Mouse (Mus musculus) embryonic facial prominence, embryonic 13.5 days (tissue): ENCODE results near the gene Arrb1. TPM values are rescaled to one million over a fixed set of nuclear protein-coding genes. Genes with fewer than 3 reads are reported as not detected.
"Not testable (repeated sequence)": the region's sequence is repeated elsewhere in the genome, so short reads cannot be mapped to it uniquely, and the experiment has no call there.

Experiments
- ATAC-seq: fragments of 200-750 bp; cut with Nextera tagmentation; 2 replicates; pipeline ENCODE4 v1.8.0; 2017; ENCODE audit warnings: low read depth; ENCODE audit not compliant: insufficient number of reproducible peaks, insufficient read depth, low FRiP score, low TSS enrichment
- H3K27ac ChIP-seq: fragments of 300-500 bp; sonication (generic); 2 replicates; pipeline ENCODE4 v1.5.1; 2015; ENCODE audit warnings: moderate library complexity, mild to moderate bottlenecking, inconsistent platforms
- H3K27me3 ChIP-seq: fragments of 300-500 bp; sonication (generic); 2 replicates; pipeline ENCODE4 v1.6.1; 2015; ENCODE audit warnings: mild to moderate bottlenecking, inconsistent platforms
- H3K36me3 ChIP-seq: fragments of 300-500 bp; sonication (generic); 2 replicates; pipeline ENCODE4 v1.6.1; 2015; ENCODE audit warnings: mild to moderate bottlenecking, inconsistent platforms
- H3K4me1 ChIP-seq: fragments of 300-500 bp; sonication (generic); 2 replicates; pipeline ENCODE4 v1.6.1; 2015; ENCODE audit warnings: inconsistent platforms
- H3K4me2 ChIP-seq: fragments of 300-500 bp; sonication (generic); 2 replicates; pipeline ENCODE4 v1.6.1; 2015; ENCODE audit warnings: moderate library complexity, mild to moderate bottlenecking, inconsistent platforms
- H3K4me3 ChIP-seq: fragments of 300-500 bp; sonication (generic); 2 replicates; pipeline ENCODE4 v1.5.1; 2015; ENCODE audit warnings: mild to moderate bottlenecking, inconsistent platforms
- H3K9ac ChIP-seq: fragments of 300-500 bp; sonication (generic); 2 replicates; pipeline ENCODE4 v1.6.1; 2015; ENCODE audit warnings: mild to moderate bottlenecking, inconsistent platforms
- H3K9me3 ChIP-seq: fragments of 300-500 bp; sonication (generic); 2 replicates; pipeline ENCODE4 v1.6.1; 2016; ENCODE audit warnings: inconsistent platforms
- WGBS: fragments of 180-500 bp; shearing (Covaris S2); methylation state at CpG from one replicate; pipeline ENCODE4 v1.1.7; 2015; ENCODE audit warnings: mixed read lengths; 5-methylcytosine and 5-hydroxymethylcytosine counted together
- polyA plus RNA-seq: library from polyadenylated mRNA; unstranded; fragments of >200 nt; fragmentation: Nextera tagmentation; extraction: Ambion mirVana; gene quantifications from 2 replicates; pipeline ENCODE4 v1.2.1, GENCODE M21; 2015

The Arrb1 gene
- polyA plus RNA-seq = 6.3 and 9.7 TPM in 2 replicates

- Histone ChIP-seq H3K4me2 (peak within 1 kb of the TSS; percentile 76), H3K9ac (peak within 1 kb of the TSS; percentile 80), H3K4me3 (peak within 1 kb of the TSS; percentile 58), H3K4me1 (peaks cover 44% of the 10 kb centered on the region), H3K27me3 (no peaks in the 10 kb centered on the region), H3K27ac (peak within 1 kb of the TSS; percentile 79), H3K9me3 (no peaks in the 10 kb centered on the region), H3K36me3 (no peaks in the 10 kb centered on the region)
- WGBS = under 1% methylated on average over 63 of the region's 68 CpGs
- ATAC-seq = peak; percentile 75
Measured at GRCm38 (mm10) chr7:99534901-99535735, at the start of gene Arrb1. Gene Arrb1 (plus strand): TSS chr7:99535466.

- Histone ChIP-seq H3K36me3 (no peaks in the 10 kb centered on the region), H3K4me1 (no peaks in the 10 kb centered on the region), H3K9ac (no peak overlapping the region), H3K4me2 (no peak overlapping the region), H3K27me3 (peaks cover 8% of the 10 kb centered on the region; the same call in 1 of the 2 replicates), H3K9me3 (no peaks in the 10 kb centered on the region), H3K27ac (no peak overlapping the region), H3K4me3 (no peak overlapping the region)
- 76% methylated on average over 5 of the region's 5 CpGs for WGBS
- no peak for ATAC-seq
Measured at GRCm38 (mm10) chr7:99489708-99490107, 45.6 kb upstream of the Arrb1 start.

DNA sequence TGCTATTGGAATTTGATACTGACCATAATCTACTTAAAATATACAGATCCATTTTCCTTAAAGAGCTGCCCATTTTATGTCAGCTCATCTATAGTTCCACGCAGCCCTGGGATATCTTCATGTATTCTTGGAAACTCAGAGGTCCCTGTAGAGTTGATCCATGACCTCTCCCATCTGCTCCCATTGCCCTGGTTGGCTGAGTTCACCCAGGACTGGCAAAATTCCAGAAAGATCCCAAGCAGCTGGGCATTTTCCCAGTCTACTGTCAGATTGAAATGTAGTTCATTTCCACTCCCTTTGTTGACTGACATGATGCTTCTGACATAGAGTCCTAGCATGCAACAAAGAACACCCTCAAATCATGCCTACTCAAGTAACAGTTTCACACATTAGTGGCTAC is 36.1 kb upstream of the Arrb1 start:
- H3K4me3 ChIP-seq = no peak overlapping the region
- H3K27ac ChIP-seq = no peak overlapping the region
- no peaks in the 10 kb centered on the region for H3K36me3 ChIP-seq
- H3K4me1 ChIP-seq = no peaks in the 10 kb centered on the region
- no peak overlapping the region for H3K4me2 ChIP-seq
- 70% methylated on average over 1 of the region's 1 CpGs for WGBS
- H3K9me3 ChIP-seq = no peaks in the 10 kb centered on the region
- H3K9ac ChIP-seq = no peak overlapping the region
- no peaks in the 10 kb centered on the region for H3K27me3 ChIP-seq
- ATAC-seq = no peak

- Histone ChIP-seq H3K4me2 (no peak overlapping the region), H3K4me1 (no peaks in the 10 kb centered on the region), H3K27ac (no peak overlapping the region), H3K4me3 (no peak overlapping the region), H3K36me3 (no peaks in the 10 kb centered on the region), H3K9me3 (no peaks in the 10 kb centered on the region), H3K27me3 (no peaks in the 10 kb centered on the region), H3K9ac (no peak overlapping the region)
- whole genome bisulfite sequencing = 2% methylated on average over 8 of the region's 8 CpGs
- no peak for ATAC-seq
Measured at GRCm38 (mm10) chr7:99500201-99500600, 35.1 kb upstream of the Arrb1 start.

DNA sequence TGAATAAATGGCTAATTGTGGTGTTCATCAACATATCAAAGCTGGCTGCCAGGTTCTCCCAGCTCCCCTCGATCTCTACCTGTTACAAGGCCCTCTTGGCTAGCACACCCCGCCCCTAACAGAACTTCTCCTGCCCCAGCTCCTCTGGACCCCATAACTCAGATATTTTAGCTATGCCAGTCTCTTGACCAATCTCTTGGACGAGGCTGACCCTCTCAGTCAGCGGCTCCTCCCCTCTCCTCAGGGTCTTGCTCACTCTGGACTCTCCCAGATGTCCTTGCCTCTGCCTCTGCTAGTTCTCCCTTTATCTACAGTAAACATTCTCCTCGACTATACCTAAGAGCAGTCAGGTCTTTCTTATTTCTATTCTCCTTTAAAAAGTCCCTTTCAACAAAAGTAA is 34.6 kb upstream of the Arrb1 start:
- no peaks in the 10 kb centered on the region for H3K9me3 ChIP-seq
- H3K4me2 ChIP-seq = no peak overlapping the region
- no peaks in the 10 kb centered on the region for H3K4me1 ChIP-seq
- no peak overlapping the region for H3K9ac ChIP-seq
- no peaks in the 10 kb centered on the region for H3K36me3 ChIP-seq
- H3K4me3 ChIP-seq = no peak overlapping the region
- no peaks in the 10 kb centered on the region for H3K27me3 ChIP-seq
- no peak for ATAC-seq
- 25% methylated on average over 5 of the region's 5 CpGs for WGBS
- no peak overlapping the region for H3K27ac ChIP-seq

DNA sequence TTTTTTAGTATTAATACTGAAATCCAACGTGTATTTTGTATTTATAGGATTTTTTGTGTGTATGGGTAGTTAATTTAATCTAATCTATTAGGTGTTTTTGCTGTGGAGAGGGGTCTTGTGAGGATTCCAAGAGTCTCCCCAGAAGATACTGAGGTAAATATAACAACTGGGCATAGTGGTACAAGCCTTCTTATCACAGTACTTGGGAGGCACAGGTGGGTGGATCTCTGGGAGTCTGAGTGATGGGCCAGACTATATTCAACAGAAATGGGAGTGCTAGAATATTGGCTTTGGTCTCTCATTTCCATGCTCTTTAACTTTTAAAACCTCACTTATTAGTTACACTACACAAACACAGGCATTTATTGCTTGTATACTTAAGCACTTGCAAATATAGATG is 34.1 kb upstream of the Arrb1 start:
- H3K27me3 ChIP-seq = no peaks in the 10 kb centered on the region
- no peaks in the 10 kb centered on the region for H3K4me1 ChIP-seq
- H3K9me3 ChIP-seq = no peaks in the 10 kb centered on the region
- H3K4me2 ChIP-seq = no peak overlapping the region
- no peak for ATAC-seq
- H3K9ac ChIP-seq = no peak overlapping the region
- 42% methylated on average over 1 of the region's 1 CpGs for whole genome bisulfite sequencing
- no peak overlapping the region for H3K27ac ChIP-seq
- H3K36me3 ChIP-seq = no peaks in the 10 kb centered on the region
- no peak overlapping the region for H3K4me3 ChIP-seq

DNA sequence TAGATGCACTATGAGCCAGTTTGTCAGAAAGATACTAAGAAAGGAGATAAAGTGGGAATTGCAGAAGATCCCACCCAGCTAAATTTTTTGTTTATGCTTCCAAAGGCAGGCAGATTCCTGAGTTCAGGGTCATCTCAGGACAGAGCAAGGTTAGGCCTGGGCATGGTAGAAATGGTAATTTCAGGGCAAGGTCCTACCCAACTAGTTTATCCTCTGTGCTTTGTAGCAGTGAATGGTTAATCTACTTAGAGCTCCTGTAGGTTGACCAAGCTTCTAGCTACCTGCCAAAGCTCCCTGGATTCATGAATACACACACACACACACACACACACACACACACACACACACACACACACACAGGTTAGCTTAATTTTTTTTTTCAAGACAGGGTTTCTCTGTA is 30.7 kb upstream of the Arrb1 start:
- no peak overlapping the region for H3K4me3 ChIP-seq

GRCm38 (mm10) chr7:99508187-99508586 is 27.1 kb upstream of the Arrb1 start:
- 30% methylated on average over 2 of the region's 2 CpGs for WGBS
- H3K36me3 ChIP-seq, ATAC-seq: not testable (repeated sequence)

More for the DNA sequence above, 30.7 kb upstream of the Arrb1 start:
- Histone ChIP-seq H3K27me3 (no peaks in the 10 kb centered on the region; the same call in 1 of the 2 replicates), H3K4me1 (no peaks in the 10 kb centered on the region), H3K27ac (no peak overlapping the region), H3K4me2 (no peak overlapping the region), H3K9ac (no peak overlapping the region), H3K9me3 (no peaks in the 10 kb centered on the region), H3K36me3 (no peaks in the 10 kb centered on the region)
- ATAC-seq = no peak

GRCm38 (mm10) chr7:99510087-99510501 is 25.2 kb upstream of the Arrb1 start:
- 10% methylated on average over 8 of the region's 8 CpGs for WGBS
- Histone ChIP-seq H3K27ac (no peak overlapping the region; the same call in 1 of the 2 replicates), H3K27me3 (no peaks in the 10 kb centered on the region; the same call in 1 of the 2 replicates), H3K9ac (0 out of 2 replicates have a peak overlapping the region, but pooled peaks have one; percentile 46), H3K4me2 (peak overlapping the region; percentile 33), H3K36me3 (no peaks in the 10 kb centered on the region), H3K4me1 (peaks cover 7% of the 10 kb centered on the region; the same call in 1 of the 2 replicates), H3K9me3 (no peaks in the 10 kb centered on the region), H3K4me3 (no peak overlapping the region)
- ATAC-seq = no peak

More at GRCm38 (mm10) chr7:99508187-99508586, 27.1 kb upstream of the Arrb1 start:
- not testable (repeated sequence) for H3K4me3 ChIP-seq, H3K9me3 ChIP-seq, H3K4me2 ChIP-seq, H3K27me3 ChIP-seq, H3K4me1 ChIP-seq, H3K27ac ChIP-seq, H3K9ac ChIP-seq

DNA sequence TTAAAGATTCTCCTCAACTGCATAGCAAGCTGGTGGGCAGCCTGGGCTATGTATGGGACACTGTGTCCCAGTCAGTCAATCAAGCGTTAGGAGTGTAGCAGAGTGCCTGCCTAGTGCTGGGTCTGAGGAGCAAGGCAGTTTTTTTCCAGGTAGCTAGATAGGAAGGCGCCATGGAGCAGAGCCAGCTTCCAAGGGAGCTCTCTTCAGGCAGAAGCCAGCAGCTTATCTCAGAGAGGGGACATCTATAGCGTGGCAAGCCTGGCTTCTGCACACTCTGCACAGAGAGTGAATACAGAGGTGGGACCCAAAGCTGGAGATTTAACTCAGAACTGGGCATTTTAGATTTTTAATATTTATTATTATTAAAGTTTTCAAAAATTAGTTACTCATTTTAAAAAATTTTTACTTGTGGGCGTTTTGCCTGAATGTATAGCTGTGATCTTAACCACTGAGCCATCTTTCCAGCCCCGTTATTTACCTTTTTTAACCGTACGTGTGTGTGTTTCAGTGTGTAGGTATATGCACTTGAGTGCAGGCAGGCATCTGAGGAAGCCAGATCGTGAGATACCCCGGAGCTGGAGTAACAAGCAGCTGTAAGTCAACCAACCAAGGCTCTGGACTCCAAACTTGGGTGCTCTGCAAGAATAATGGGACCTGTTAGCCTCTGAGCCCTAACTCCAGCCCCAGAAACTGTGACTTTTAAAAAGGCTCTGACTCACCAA is 19.0 kb upstream of the Arrb1 start:
- no peak for ATAC-seq
- Histone ChIP-seq H3K36me3 (no peaks in the 10 kb centered on the region), H3K9ac (no peak overlapping the region), H3K4me3 (no peak overlapping the region), H3K4me2 (no peak overlapping the region), H3K27me3 (no peaks in the 10 kb centered on the region), H3K27ac (no peak overlapping the region), H3K9me3 (no peaks in the 10 kb centered on the region; the same call in 1 of the 2 replicates), H3K4me1 (no peaks in the 10 kb centered on the region)
- WGBS = 81% methylated on average over 9 of the region's 9 CpGs

DNA sequence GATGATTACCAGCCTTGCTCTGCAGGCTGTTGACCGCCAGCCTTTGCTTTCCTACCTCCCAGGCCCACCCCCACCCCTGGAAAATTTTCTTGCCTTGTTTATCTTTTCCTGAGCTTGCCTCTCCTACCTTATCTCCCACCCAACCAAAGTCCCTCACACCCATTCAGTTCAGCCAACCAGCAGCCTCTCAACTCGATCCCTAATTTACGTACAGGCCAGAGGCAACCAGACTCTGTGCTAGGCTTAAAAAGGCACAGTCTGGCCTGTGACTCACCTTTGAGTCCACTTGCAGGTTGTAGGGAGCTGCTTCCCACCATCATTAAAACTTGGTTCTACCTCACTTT is 18.5 kb upstream of the Arrb1 start:
- no peaks in the 10 kb centered on the region for H3K4me1 ChIP-seq
- no peak overlapping the region for H3K4me2 ChIP-seq
- no peak overlapping the region for H3K4me3 ChIP-seq
- no peak for ATAC-seq
- H3K27ac ChIP-seq = no peak overlapping the region
- no peaks in the 10 kb centered on the region; the same call in 1 of the 2 replicates for H3K9me3 ChIP-seq
- 68% methylated on average over 3 of the region's 3 CpGs for WGBS
- H3K36me3 ChIP-seq = no peaks in the 10 kb centered on the region
- no peak overlapping the region for H3K9ac ChIP-seq
- no peaks in the 10 kb centered on the region for H3K27me3 ChIP-seq
